Mouse (Mus musculus) small intestine, adult 2 months (tissue): ENCODE results near the gene Gstp1. TPM values are rescaled to one million over a fixed set of nuclear protein-coding genes. Genes with fewer than 3 reads are reported as not detected.

Experiments used
- H3K27ac ChIP-seq: fragments of 200-500 bp; 2 replicates; pipeline ENCODE4 v1.5.1; 2012; ENCODE audit warnings: low read depth, low read length, control low read depth, inconsistent platforms; ENCODE audit not compliant: insufficient read depth
- H3K27me3 ChIP-seq: fragments of 200-500 bp; 2 replicates; pipeline ENCODE4 v1.6.1; 2012; ENCODE audit warnings: mild to moderate bottlenecking, moderate library complexity, low read length, inconsistent platforms; ENCODE audit not compliant: control insufficient read depth, insufficient read depth
- H3K36me3 ChIP-seq: fragments of 200-500 bp; 2 replicates; pipeline ENCODE4 v1.6.1; 2012; ENCODE audit warnings: mild to moderate bottlenecking, low read length, control low read depth, inconsistent platforms; ENCODE audit not compliant: control insufficient read depth, insufficient read depth
- H3K4me1 ChIP-seq: fragments of 200-500 bp; 2 replicates; pipeline ENCODE4 v1.6.1; 2012; ENCODE audit warnings: low read length, inconsistent platforms, mixed read lengths; ENCODE audit not compliant: control insufficient read depth, insufficient read depth, insufficient read length
- H3K4me3 ChIP-seq: fragments of 200-500 bp; 2 replicates; pipeline ENCODE4 v1.5.1; 2012; ENCODE audit warnings: low read depth, mild to moderate bottlenecking, control low read depth, inconsistent platforms, low read length, moderate library complexity
- CTCF ChIP-seq: fragments of 200-500 bp; IDR thresholded peaks from 2 replicates; pipeline ENCODE4 v1.5.1; 2012; ENCODE audit warnings: low read depth, mild to moderate bottlenecking, control low read depth, inconsistent platforms, low read length, moderate library complexity, mixed read lengths; ENCODE audit not compliant: insufficient replicate concordance, insufficient read length; ENCODE audit errors: extremely low read depth
- POLR2A ChIP-seq: fragments of 200-500 bp; IDR thresholded peaks from 2 replicates; pipeline ENCODE4 v1.6.1; 2012; ENCODE audit warnings: low read depth, mild to moderate bottlenecking, control low read depth, inconsistent platforms, low read length, moderate library complexity
- WGBS: fragments of 180-500 bp; shearing (Covaris S2); methylation state at CpG from one replicate; pipeline ENCODE4 v1.1.7; 2018; 5-methylcytosine and 5-hydroxymethylcytosine counted together
- polyA plus RNA-seq: library from polyadenylated mRNA; depleted of rRNA; stranded (reverse); fragments of >200 nt; gene quantifications from 2 replicates; pipeline ENCODE4 v1.2.3, GENCODE M21; 2012

The Gstp1 gene
- polyA plus RNA-seq, 1 experiment = 1,214 TPM

GRCm38 (mm10) chr19:3998335-3998734, 39.5 kb downstream of the Gstp1 start:
- WGBS = 84% methylated on average over 8 of the region's 8 CpGs
- H3K36me3 ChIP-seq = no peaks in the 10 kb centered on the region
- H3K4me3 ChIP-seq = no peak overlapping the region
- no peak overlapping the region for H3K27ac ChIP-seq
- TF ChIP-seq CTCF = no peak
- no peak for TF ChIP-seq POLR2A
- H3K27me3 ChIP-seq = no peaks in the 10 kb centered on the region
- peaks cover 36% of the 10 kb centered on the region for H3K4me1 ChIP-seq

- no peaks in the 10 kb centered on the region for H3K36me3 ChIP-seq
- H3K27me3 ChIP-seq = no peaks in the 10 kb centered on the region
- H3K4me1 ChIP-seq = peaks cover 32% of the 10 kb centered on the region
- H3K4me3 ChIP-seq = no peak overlapping the region
- TF ChIP-seq POLR2A (no peak), CTCF (no peak)
- H3K27ac ChIP-seq = peak overlapping the region; percentile 29; the same call in 1 of the 2 replicates
- 47% methylated on average over 8 of the region's 8 CpGs for WGBS
These were observed 40.6 kb downstream of the Gstp1 start for GRCm38 (mm10) chr19:3997231-3997630.

- Histone ChIP-seq H3K4me1 (peaks cover 27% of the 10 kb centered on the region), H3K4me3 (no peak overlapping the region), H3K27me3 (no peaks in the 10 kb centered on the region), H3K36me3 (no peaks in the 10 kb centered on the region), H3K27ac (peak overlapping the region; percentile 29; the same call in 1 of the 2 replicates)
- TF ChIP-seq POLR2A (no peak), CTCF (no peak)
- WGBS = 55% methylated on average over 8 of the region's 8 CpGs
These were observed 41.0 kb downstream of the Gstp1 start for GRCm38 (mm10) chr19:3996747-3997146.

GRCm38 (mm10) chr19:3996106-3996505, 41.7 kb downstream of the Gstp1 start:
- H3K27me3 ChIP-seq = no peaks in the 10 kb centered on the region
- TF ChIP-seq CTCF (no peak), POLR2A (no peak)
- no peak overlapping the region for H3K4me3 ChIP-seq
- H3K4me1 ChIP-seq = peaks cover 23% of the 10 kb centered on the region
- no peak overlapping the region for H3K27ac ChIP-seq
- WGBS = 76% methylated on average over 7 of the region's 7 CpGs
- H3K36me3 ChIP-seq = no peaks in the 10 kb centered on the region

GRCm38 (mm10) chr19:3995505-3995904, 42.3 kb downstream of the Gstp1 start:
- Histone ChIP-seq H3K27me3 (no peaks in the 10 kb centered on the region), H3K4me3 (no peak overlapping the region), H3K27ac (no peak overlapping the region), H3K36me3 (no peaks in the 10 kb centered on the region), H3K4me1 (peaks cover 20% of the 10 kb centered on the region)
- TF ChIP-seq POLR2A = no peak
- TF ChIP-seq CTCF = no peak
- WGBS = 87% methylated on average over 3 of the region's 3 CpGs

- WGBS = 75% methylated on average over 6 of the region's 6 CpGs
- Histone ChIP-seq H3K4me3 (no peak overlapping the region), H3K4me1 (peaks cover 20% of the 10 kb centered on the region), H3K27me3 (no peaks in the 10 kb centered on the region), H3K27ac (no peak overlapping the region), H3K36me3 (no peaks in the 10 kb centered on the region)
- TF ChIP-seq POLR2A (no peak), CTCF (no peak)
These were observed 42.9 kb downstream of the Gstp1 start for GRCm38 (mm10) chr19:3994932-3995331.

GRCm38 (mm10) chr19:3992416-3992815, 45.4 kb downstream of the Gstp1 start, which contains the start of gene Tbx10:
TSS of gene Tbx10 (plus strand) at chr19:3992752.
- H3K27ac ChIP-seq = no peak within 1 kb of the TSS
- 77% methylated on average over 5 of the region's 5 CpGs for WGBS
- no peaks in the 10 kb centered on the region; the same call in 1 of the 2 replicates for H3K36me3 ChIP-seq
- H3K4me3 ChIP-seq = no peak within 1 kb of the TSS
- TF ChIP-seq CTCF = no peak
- no peak for TF ChIP-seq POLR2A
- H3K27me3 ChIP-seq = no peaks in the 10 kb centered on the region
- H3K4me1 ChIP-seq = peaks cover 9% of the 10 kb centered on the region

- Histone ChIP-seq H3K4me1 (peaks cover 7% of the 10 kb centered on the region), H3K27ac (no peak overlapping the region), H3K27me3 (no peaks in the 10 kb centered on the region), H3K36me3 (no peaks in the 10 kb centered on the region; the same call in 1 of the 2 replicates), H3K4me3 (no peak overlapping the region)
- 91% methylated on average over 3 of the region's 3 CpGs for WGBS
- TF ChIP-seq POLR2A (no peak), CTCF (no peak)
These were observed 45.8 kb downstream of the Gstp1 start for GRCm38 (mm10) chr19:3991966-3992365.
